Mouse (Mus musculus): ENCODE measurements around the gene Zfp82. TPM values are rescaled to one million over a fixed set of nuclear protein-coding genes. Genes with fewer than 3 reads are reported as not detected.
A peak's percentile ranks its signal among the peaks of the same experiment; 100 is the strongest.
"Not testable (repeated sequence)": the region's sequence is repeated elsewhere in the genome, so short reads cannot be mapped to it uniquely, and the experiment has no call there.

The Zfp82 gene
- total RNA-seq (2021): 1 to 10 TPM; 1.4 to 2.3 TPM
- long read RNA-seq, experiment 1, partial matches to known transcripts: 0 of 1 reads
- long read RNA-seq, experiment 1, other reads (novel, unspliced or antisense): 1 of 1 reads
- long read RNA-seq, experiment 2, partial matches to known transcripts: 0 of 1 reads
- long read RNA-seq, experiment 2, other reads (novel, unspliced or antisense): 1 of 1 reads

DNA sequence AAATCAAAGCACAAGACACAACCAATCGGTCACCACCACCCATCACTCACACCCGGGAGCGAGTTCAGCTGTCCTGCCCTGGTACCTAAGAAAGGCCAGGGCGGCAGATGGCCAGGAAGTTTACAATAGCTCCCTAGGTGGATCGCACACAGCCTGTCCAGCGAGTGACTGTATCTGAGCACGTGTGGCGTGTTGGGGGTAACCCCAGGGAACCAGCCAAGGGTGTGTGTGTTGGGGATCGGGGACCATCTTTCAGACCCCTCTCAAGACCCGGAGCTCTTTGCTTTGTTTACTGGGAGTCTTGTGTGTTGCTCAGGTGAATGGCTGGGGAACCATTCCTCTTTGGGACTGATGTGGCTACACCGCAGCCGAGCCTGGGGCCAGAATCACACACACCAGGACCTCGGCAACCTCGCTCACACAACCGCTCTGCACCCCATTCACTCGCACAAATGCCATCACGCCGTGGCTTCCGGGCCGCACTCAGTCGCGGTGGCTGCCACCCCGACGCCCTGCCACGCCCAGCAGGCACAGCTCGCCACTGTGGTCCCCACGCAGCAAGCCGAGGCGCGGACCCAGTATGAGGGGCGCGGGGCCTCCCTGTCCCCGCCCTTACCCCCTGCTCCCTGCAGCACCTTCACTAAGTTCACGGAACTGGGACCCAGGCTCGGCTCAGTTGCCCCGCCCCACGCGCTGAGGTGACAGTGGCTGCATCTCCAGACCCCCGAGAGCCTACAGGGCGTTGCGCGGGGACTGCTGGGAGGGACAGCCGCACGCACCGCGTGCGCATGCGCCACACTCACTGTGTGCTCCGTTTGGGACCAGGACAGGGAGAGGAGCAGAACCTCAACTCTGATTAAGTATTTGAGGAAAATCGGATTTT lies at the start of gene Zfp82:
Gene Zfp82, minus strand, starts transcription at position 755 of the 883 bp plus-strand sequence.
- DNase-seq (ENCODE audit: low spot score in 2 of 2): peak; percentile 61

DNA sequence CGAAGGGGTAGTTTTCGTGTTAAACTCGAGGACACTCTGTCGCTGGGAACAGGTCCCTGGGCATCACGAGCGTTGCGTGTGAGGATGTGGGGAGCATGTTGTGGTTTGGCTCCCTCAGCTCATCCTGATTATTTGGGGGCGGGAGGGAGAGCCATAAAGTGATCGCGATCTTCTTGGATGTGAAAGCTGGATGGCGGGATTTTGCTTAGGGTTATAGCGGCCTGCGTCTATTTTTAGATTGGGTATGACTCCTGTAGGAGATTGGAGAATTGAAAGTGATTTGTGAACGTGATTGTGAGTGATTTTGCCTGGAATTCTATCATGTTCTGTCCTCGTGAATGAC lies 49.5 kb upstream of the Zfp82 start:
- no peak for DNase-seq (ENCODE audit: low spot score in 2 of 2)

DNA sequence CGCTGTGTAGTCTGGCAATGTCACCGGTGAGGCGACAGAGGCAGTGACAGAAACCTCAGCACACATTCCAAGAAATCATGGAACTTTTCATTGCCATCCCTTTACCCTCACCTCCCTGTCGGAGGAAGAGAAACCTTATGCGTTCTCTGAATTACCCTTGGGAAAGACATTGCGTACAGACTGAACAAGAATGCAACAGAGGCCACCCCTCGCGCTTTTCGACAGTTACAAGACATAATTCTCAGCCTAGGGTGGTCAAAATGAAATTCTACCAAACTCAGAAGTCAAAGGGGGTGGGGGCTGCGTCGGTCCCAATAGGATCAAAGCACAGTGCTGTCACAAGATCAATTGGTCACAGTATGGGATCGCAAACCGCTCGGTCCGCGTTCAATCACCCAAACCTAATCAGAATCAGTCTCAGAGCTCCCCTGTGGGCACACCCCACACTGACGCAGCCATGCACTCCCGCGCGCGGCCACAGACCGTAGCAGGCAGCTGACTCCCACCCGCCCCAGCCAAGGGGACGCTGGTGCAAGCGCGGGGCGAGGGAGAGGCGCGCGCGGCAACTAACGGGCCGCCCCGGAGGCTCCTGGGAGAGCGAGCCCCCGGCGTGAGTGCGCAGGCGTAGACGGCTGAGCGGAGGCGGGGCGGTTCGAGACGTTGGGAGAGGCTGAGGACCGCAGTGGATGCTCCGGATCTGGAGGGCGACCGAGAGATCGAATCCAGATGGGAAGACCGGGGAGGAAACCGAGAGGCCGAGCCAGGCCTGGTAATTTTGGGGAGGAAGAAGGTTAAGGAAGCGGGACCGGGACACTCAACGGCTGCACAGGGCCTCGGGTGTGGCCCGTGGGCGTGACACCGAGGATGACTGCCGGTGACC lies 48.8 kb upstream of the Zfp82 start, which contains the start of gene Zfp382:
Gene Zfp382, plus strand, starts transcription at position 635 of the 880 bp plus-strand sequence.
- peak; percentile 80 to 82 for DNase-seq (ENCODE audit: low spot score in 2 of 2)

DNA sequence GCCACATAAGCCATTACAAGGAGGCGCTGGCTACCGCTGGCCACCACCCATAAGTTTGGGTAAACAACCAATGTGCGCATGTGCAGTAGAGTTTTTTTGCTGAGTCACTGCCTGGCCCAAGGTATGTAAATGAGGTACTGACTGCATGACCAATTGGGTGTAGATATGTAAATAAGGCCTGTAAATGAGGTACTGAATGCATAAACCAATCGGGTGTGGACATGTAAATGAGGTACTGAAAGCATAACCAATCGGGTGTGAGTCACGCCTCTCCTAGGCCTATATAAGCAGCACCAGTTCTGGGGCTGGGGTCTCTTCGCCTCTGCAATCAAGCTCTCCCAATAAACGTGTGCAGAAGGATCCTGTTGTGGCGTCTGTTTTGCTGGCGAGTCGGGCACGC lies 45.2 kb upstream of the Zfp82 start:
- not testable (repeated sequence) for DNase-seq (ENCODE audit: low spot score in 2 of 2)

DNA sequence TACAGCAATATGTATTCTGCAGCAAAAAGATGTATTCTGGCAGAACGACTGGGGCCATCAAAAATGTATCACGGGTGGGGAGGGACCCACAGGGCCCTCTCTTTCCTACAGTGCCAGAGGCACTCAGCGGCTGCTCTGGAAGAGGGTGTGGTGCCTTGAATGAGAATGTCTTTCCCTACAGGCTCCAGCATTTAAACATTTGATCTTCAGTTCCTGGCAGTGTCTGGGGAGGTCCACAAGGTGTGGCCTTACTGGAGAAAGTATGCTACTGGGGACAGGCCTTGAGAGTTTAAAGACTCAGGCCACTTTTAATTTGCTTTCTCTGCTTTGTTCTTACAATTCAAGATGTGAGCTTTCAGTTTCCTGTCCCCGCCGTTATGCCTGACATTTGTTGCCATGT lies 43.4 kb upstream of the Zfp82 start:
- no peak for DNase-seq (ENCODE audit: low spot score in 2 of 2)

DNA sequence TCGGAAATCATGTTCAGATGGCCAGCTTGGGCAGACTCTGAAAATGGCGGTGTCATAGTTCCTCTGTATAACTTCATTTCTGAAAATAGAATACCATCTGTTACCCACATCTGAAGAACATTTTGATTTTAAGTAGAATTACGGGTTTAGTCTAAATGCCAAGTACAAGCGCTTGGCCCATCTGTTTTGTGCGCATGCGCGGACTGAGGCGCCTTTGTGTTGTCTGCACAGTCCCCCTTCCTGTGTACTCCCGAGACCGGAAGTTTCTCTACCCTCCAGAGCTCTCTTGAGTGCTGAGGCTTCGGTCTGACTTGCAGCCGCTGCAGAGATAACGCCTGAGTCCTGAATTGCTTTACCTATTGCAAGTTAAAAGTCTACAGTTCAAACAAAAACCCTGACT lies 26.6 kb upstream of the Zfp82 start:
- no peak for DNase-seq (ENCODE audit: low spot score in 2 of 2)

DNA sequence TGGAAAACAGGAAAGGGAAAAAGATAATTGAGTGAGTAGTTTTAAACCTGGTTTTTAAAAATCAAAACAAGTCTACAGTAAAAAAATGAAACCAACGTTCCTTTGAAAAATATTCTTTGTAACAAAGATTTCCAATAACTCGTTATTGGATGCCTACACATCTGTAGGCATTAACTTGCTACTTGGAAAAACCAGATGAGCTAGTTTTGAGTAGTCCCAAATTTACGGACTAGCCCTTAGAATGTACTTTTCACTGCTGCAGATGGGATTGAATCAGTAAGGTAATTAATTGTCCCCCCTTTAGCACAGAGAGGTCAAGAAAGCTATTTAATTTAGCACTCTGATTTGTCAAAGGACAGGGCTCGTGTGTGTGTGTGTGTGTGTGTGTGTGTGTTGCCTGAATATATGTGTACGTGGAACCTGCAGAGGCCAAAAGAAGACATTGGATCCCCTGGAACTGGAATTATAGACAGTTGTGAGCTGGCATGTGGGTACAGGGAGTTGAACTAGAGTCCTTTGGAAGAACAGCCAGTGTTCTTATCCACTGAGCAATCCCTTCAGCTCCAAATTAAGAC lies 22.9 kb upstream of the Zfp82 start:
- no peak for DNase-seq (ENCODE audit: low spot score in 2 of 2)

DNA sequence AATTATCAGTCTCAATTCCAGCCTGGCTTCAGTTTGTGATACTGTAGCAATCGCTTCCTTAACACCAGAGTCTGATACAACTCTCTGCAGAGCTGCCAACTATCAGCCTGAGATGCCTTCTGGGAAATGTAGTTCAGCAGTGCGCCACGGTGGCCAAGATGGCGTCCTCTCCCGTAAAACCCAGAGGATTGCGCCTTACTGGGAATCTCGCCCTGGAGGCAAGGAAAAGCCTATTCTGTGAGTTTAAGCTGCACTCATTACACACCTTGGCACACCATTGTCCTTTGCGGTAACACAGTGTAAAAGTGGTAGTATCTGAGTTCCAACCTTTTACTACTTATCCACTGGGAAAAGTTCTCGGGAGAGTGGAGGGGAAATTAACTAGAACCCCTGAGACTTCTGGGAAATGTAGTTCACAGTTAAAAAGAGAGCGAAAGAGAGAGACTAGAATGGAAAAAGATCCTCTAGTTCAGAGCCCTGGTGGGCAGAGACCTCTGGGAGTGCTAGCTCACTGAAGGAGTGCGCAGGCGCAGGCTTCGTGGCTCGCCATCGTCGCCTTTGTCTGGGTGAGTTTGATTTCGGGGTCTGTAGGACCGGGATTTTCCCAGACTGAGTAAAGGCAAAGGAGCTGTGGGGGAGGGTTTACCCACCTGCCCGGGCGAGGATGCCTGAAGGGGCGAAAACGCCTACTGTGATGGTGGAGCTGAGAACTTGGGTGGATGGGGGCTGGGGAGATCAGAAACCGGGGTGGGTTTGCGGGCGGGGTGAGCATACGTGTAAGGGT lies 22.1 kb upstream of the Zfp82 start, which contains the start of gene Zfp260:
Gene Zfp260, plus strand, starts transcription at position 132 of the 784 bp plus-strand sequence.
- DNase-seq (ENCODE audit: low spot score in 2 of 2): peak; percentile 61 to 81

DNA sequence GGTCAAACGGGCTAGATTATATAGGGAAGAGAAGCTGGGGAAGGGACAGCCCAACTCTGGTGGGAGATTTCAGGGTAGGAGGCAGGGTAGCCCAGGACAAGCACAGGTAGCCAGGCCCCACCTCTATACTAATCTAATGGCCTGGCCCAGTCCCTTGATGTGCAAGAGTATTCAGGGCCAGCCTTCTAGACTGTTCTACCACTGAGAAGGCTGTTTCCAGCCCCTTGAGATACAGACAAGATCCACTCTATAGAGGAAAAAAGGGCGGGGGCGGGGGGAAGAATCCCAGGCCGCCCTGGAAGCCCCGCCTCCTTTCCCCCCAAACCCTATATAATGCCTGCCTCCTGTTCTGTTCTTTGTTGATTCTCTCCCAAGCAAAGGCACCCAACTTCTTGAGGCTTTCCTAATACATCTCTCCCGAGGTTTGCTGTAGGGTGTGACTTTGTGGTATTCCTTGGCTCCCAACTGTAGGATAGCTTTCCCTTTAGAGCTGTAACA lies 21.3 kb upstream of the Zfp82 start:
- no peak for DNase-seq (ENCODE audit: low spot score in 2 of 2)

DNA sequence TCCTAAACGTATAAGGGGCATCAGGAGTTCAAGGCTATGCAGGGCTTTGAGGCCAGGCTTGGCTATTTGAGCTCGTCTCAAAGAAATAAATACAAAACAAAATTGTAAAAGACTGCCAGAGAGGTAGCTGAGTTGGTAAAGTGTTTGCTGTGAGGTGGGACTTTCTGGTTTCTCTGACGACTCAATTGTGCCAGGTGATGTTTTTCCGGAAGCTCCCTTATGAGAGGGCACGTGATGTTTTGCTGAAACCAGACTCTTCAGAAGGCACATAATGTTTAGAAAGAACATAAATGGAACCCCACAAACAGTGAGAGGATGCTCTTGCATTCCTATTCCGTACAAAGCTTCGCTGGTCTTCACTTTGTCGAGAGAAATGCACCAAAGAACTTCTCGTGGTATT lies 20.0 kb upstream of the Zfp82 start:
- DNase-seq (ENCODE audit: low spot score in 2 of 2): no peak

DNA sequence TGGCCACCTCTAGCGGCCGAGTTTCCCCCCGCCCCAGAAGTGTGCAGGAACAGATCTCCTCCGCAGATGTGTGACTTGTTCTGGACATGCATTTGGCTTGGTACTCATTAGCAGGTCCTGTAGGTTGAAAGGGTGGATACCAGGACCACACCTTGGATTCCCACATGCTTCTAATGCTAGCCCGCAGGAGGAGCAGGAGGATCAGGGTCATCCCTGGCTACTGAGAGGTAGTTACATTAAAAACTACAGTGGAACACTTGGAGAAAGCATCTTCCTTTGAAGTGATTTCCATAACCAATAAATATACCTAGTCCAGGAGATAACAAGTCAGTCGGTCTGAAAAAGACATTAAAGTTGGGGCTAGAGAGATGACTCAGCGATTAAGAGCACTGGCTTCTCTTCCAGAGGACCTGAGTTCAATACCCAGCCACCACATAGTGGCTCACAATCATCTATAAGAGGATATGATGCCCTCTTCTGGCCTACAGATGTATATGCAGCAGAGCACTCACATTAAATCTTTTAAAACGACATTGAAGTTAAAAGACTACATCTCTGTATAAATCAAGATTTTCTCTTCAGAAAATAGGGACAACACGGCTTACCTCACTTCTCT lies 18.4 kb upstream of the Zfp82 start:
- DNase-seq (ENCODE audit: low spot score in 2 of 2): no peak

DNA sequence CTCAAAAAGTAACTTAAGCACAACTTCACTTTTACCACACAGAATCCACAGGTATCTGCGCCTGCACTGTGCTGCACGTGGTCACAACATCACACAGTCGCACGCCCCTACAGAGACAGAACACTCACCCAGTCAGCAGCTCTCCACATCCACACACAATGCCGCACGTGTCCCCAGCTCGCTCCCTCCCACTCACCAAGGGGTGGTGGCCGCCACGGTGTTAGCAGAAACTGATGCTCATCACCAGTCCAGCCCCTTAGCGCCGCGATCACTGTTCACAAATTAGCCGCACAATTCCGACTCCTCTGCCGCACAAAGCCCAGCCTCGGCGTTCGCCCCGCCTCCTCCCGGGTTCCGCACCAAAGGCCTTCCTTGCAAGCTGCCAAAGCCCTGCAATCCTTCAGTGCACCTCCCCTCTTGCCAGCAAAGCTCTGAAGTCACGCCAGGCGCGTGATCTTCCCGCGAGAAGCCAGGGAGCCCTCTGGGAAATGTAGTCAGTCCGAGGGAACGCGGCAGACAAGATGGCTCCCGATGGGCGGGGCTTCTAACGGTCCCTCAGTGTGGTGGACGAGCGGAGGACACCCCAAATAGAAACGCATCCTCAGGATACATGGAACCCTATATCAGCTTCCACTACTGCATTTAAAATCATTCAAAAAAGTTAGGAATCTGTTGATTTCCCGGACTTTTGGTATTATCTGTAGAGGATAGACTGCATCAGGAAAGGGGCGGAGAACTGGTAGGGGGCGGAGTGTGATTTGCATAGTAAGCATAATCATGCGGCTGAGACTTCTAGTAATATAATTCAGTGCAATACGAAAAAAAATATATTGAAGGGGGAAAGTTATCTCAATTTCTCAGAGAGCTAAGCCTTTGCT lies 17.6 kb upstream of the Zfp82 start, which contains the start of the genes Gm26920 and Zfp566:
Gene Gm26920, minus strand, starts transcription at position 319 of the 878 bp plus-strand sequence.
Gene Zfp566, minus strand, starts transcription at position 436 of the 878 bp plus-strand sequence.
- DNase-seq (ENCODE audit: low spot score in 2 of 2): peak; percentile 73 to 92

DNA sequence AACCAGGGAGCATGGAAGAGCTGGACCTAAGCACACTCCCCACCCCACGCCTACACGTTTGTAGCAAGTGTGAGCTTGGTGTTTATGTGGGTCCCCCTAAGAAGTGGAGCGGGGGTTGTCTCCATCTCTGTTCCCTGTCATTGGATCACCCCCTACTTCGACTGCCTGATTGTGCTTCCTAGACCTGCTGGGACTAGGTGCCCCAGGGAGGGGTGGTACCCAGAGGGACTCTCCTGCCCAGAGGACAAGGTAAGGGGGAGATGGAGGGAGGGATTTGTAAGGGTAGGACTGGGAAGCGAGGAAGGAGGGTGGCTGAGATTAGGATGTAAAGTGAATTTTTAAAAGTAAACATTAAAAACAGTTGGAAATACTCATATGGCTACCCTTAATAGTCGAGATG lies 16.7 kb upstream of the Zfp82 start:
- no peak for DNase-seq (ENCODE audit: low spot score in 2 of 2)

DNA sequence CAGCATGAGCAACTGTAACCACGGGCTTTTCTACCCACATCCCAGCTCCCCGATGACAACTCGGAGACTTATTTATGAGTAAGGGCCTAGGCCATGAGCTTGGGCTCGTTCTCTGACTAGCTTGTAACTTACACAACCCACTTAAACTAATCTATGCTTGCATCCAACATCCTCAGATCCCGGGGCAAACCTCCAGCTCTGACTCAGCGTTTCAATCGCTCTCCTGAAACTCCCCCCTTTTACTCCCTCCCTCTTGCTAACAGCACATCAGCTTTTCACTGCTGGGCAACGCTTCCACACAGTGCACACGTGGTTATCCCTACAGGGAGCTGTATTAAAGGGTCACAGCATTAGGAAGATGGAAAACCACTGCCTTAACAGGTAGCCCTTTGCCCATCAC lies 13.8 kb upstream of the Zfp82 start:
- DNase-seq (ENCODE audit: low spot score in 2 of 2): no peak

DNA sequence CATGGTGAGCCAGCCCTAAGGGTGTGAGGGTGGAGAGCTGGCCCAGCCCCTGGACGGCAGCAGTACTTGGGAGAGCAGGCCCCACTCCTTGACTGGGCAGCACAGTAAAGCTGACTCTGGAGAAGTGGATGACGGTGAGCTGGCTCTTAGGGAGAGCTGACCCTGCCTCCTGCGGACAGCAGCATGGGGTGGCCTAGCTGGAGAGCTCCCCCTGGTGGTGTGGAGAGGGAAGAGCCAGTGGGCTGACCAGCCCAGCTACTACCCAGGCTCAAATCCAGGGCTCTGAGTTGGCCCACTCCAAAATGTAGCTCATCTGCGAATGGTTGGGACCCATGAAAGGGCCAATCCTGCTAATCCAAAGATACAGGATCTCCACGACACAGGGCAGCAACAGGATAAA lies 8.1 kb downstream of the Zfp82 start:
- no peak for DNase-seq (ENCODE audit: low spot score in 2 of 2)

DNA sequence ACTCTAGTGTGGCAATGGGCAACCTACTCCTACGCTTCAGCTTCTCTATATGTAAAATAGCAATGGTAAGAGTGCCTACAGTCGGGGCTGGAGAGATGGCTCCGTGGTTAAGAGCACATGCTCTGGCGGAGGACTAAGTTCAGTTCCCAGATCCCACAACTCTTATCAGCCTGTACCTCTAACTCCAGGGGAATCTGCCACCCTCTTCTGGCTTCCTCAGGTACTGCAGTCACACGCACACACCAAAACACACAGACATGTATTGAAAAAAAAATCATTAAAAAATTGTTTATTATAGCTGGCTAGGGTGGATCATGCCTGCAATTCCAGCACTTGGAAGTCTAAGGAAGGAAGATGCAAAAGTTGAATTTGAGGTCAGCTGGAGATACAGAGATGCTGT lies 10.2 kb downstream of the Zfp82 start:
- DNase-seq (ENCODE audit: low spot score in 2 of 2): no peak

DNA sequence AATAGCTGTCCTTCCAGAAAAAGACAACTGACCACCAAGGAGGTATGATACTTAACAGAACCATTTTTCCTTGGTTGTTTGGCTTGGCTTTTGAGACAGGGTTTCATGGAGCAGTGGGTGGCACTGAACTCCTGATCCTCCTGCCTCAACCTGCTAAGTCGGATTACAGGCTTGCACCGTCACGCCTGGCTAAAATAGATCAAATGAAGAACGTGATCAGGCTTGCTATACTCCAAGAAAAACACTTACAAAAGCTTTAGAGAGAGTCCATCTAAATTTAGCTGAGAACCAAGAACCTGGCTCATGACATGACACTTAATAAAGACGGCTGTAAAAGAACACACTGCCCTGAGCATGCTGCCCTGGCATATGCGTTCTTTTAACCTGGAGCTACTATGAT lies 12.4 kb downstream of the Zfp82 start:
- no peak for DNase-seq (ENCODE audit: low spot score in 2 of 2)

DNA sequence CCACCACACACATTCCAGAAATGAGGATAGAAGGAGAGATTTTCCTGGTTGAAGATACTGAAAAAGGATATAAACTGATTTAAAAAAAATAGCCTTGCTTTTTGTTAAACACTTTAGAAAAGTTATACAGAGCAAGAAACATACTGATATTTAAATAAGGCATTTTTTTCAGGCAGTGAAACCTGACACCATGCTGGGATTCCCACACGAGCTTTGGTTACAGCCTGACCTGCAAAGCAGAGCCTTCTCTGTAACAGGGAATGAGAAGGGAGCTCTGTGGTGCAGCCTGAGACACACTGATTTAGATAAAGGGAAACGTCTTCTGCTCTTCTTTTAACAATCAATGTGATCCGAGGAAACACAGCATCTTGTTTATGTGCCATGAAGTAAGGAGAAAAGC lies 19.1 kb downstream of the Zfp82 start:
- no peak for DNase-seq (ENCODE audit: low spot score in 2 of 2)
